ENCODE assay signal across 13 mouse cellular contexts in genomic region chr11:19353706-19354105, GRCm38 (mm10).
"Had no signal": no experiment of that assay in that cellular context is flagged by ENCODE, and none has a peak within 500 bp of the region (broad histone marks: within the 10 kb centered on the region; RNA-seq: fewer than 3 reads in every experiment).

No protein-coding gene starts in this region.

- H3K9ac ChIP-seq: kidney, embryonic 15.5 days; liver, embryonic 15.5 days; midbrain, embryonic 15.5 days had no signal

- H3K27me3 ChIP-seq: kidney, embryonic 15.5 days; liver, embryonic 15.5 days had no signal

- ATAC-seq: lung, postnatal 0 days; midbrain, embryonic 15.5 days had no signal

- H3K4me3 ChIP-seq: kidney, embryonic 15.5 days; limb, embryonic 10.5 days; liver, embryonic 15.5 days; midbrain, embryonic 10.5 days; midbrain, embryonic 15.5 days had no signal

- H3K27ac ChIP-seq: kidney, embryonic 15.5 days; limb, embryonic 10.5 days; liver, embryonic 15.5 days; midbrain, embryonic 10.5 days; midbrain, embryonic 15.5 days; stomach, postnatal 0 days had no signal

- H3K4me2 ChIP-seq: kidney, embryonic 15.5 days; liver, embryonic 11.5 days; liver, embryonic 15.5 days; midbrain, embryonic 15.5 days had no signal

- H3K4me1 ChIP-seq: liver, embryonic 15.5 days had no signal

- H3K9me3 ChIP-seq: kidney, embryonic 15.5 days; limb, embryonic 10.5 days; liver, embryonic 15.5 days; midbrain, embryonic 10.5 days; midbrain, embryonic 15.5 days had no signal

- DNase-seq: kidney, adult 2 months; kidney, postnatal 14 days; lung, adult 2 months; lung, postnatal 36 days; thymus, postnatal 4 days had no signal

- H3K36me3 ChIP-seq: kidney, embryonic 15.5 days; limb, embryonic 10.5 days; liver, embryonic 15.5 days; midbrain, embryonic 10.5 days; midbrain, embryonic 15.5 days had no signal
